Mouse (Mus musculus): ENCODE results near the gene Gm49510. TPM values are rescaled to one million over a fixed set of nuclear protein-coding genes. Genes with fewer than 3 reads are reported as not detected.

The Gm49510 gene
- polyA plus RNA-seq, 1 experiment from 2014 or later: 0.14 TPM

DNA sequence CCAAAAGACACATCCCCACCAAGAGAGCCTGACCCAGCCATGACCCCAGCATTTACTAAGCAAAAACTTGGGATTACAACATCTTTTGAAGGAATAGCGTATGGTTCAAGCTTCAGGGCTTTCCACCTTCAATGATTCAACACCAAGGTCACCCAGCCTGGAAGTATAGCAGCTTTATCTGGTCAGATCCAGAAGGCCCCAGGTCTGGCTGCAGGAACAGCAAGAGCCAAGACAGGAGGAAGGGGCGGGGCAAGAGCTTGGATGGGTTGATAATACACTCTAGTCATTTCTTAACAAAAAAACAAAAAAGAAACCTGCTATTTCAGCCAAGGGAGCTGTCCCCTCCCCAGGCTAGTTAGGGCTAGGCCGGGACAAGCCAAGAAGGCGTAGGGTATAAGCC lies 2.0 kb upstream of the Gm49510 start:
- in situ Hi-C loops (cut with MboI; ENCODE audit: low pct_unique_long_range_greater_than_20kb): no loop called here
- ATAC-seq (no peak), DNase-seq (ENCODE audit: low read depth, low spot score) (no peak)
- TF ChIP-seq CTCF (IDR thresholded peaks at IDR 0.05): no peak
- POLR2A ChIA-PET: no interaction called here
- no peaks in the 10 kb centered on the region for H3K27me3 ChIP-seq
- CTCF ChIA-PET: no interaction called here

DNA sequence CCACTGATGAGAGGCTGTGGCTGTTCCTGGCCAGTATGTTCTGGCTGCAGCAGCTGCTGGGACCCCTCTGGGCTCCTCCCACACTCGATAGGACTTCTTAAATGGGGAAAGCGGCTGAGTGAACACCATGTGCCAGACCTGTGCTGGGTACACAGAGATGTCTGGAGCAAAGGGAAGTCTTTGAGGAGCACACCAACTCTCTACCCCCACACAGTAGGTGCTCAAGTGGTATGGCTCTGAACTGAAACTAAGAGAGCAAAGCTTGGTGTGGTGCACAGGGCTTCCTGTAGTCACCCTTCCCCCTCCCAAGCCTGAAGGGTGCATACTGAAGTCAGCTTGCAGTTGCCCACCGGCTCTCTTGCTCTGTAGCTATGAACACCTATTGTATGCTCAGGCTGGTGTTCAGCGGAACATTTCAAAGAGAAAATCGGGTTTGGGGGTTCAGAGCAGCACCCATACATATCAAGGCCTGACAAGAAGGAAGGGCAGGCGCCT lies 913 bp upstream of the Gm49510 start:
- POLR2A ChIA-PET: interaction anchor here (0.6 to 1.0 kb wide), 2 partner anchors 9 to 231 kb away, joined by 3 to 4 read pairs; no protein-coding TSS in a partner anchor
- in situ Hi-C loops (cut with MboI; ENCODE audit: low pct_unique_long_range_greater_than_20kb): no loop called here
- DNase-seq (ENCODE audit: low read depth, low spot score): no peak
- no peak for TF ChIP-seq CTCF (IDR thresholded peaks at IDR 0.05)
- no peak for ATAC-seq
- no peaks in the 10 kb centered on the region for H3K27me3 ChIP-seq
- CTCF ChIA-PET: no interaction called here

DNA sequence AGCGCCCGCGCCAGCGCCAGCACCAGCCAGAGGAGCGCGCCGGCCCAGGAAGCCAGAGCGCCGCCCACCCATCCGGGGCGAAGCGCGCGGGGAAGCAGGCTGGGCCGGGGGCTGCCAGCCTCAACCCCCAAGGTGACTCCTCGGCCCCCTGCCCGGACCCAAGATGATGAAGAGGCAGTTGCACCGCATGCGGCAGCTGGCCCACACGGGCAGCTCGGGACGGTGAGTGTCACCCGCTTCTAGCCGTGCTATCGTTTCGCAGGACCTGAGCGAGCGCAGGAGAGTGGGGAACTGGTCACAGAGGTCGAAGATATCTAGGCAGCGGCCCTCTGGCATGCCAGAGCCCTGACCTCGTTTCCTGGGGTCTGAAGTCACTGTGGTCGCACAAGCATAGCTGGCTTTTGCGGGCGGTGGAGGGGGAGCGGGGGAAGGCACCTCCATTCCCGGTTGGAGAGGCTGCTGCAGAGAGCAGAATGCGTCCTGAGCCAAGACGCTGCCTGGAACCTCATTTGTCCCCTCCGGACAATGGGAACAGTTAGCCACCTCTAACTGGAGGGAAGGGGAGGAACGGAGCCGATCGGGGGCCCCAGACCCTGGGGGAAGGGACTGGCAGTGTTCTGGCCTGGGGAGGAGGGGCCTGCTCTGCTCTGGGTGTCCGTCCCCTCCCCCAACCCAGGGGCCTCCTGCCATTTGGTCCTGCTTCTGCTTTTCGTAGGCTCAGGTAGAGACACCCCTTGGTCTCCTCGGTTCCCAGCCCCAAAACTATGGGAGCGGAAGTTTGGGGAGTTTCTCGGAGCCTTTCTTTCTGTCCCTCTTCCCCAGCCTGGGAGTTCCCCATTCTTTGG lies 495 bp downstream of the Gm49510 start, which contains the start of gene Sh3bp1:
TSS of gene Sh3bp1 (plus strand) at position 29 of the 845 bp plus-strand sequence.
- DNase-seq (ENCODE audit: low read depth, low spot score): no peak
- in situ Hi-C loops (cut with MboI; ENCODE audit: low pct_unique_long_range_greater_than_20kb): no loop called here
- no peaks in the 10 kb centered on the region for H3K27me3 ChIP-seq
- POLR2A ChIA-PET: interaction anchor here (0.5 to 1.0 kb wide), 3 partner anchors 13 to 68 kb away, joined by 3 to 4 read pairs (median 3); no protein-coding TSS in a partner anchor
- CTCF ChIA-PET: interaction anchor here (0.6 to 1.1 kb wide), 3 partner anchors 10 to 16 kb away, joined by 3 to 4 read pairs (median 4); no protein-coding TSS in a partner anchor
- peak; percentile 14 for ATAC-seq
- TF ChIP-seq CTCF (IDR thresholded peaks at IDR 0.05): no peak

DNA sequence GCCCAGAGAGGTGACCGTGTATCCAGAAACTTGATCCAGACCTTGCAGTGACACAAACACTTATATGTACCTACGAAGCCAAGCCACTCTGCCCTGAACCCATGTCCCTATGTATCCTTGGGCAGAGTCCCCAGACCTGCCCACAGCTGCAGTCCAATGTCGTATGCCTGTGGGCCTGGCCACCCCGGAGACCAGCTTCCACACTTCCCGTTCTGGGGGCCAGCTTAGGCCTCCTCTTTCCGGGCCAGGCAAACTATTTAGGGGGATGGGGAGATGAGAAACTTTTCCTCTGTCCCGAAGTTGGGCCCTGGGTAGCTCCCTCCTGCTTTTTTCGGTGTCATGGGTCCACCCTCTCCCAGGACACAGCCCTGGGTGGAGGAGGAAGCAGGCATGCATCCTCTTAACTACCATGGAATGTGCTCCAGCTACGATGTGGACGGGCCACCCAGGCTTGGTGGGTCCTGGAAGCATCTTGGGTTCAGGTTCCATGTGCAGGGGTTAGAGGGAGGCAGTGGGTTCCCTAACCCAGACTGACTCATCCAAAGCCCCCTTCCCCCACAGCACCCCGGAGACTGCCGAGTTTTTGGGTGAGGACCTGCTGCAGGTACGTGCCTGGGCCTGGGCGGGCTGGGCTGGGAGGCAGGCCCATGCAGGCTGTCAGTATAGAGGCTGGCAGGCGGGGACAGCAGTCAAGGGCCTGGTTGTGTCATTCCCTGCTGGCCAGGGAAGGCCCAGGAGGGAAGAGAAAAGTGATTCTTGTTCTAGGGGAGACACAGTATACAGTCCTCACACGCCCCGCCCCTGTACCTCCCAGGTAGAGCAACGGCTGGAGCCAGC lies 1.3 kb downstream of the Gm49510 start:
- no peak for ATAC-seq
- CTCF ChIA-PET: interaction anchor here (0.9 to 1.1 kb wide), 2 partner anchors 10 to 15 kb away, joined by 4 read pairs; no protein-coding TSS in a partner anchor
- in situ Hi-C loops (cut with MboI; ENCODE audit: low pct_unique_long_range_greater_than_20kb): no loop called here

DNA sequence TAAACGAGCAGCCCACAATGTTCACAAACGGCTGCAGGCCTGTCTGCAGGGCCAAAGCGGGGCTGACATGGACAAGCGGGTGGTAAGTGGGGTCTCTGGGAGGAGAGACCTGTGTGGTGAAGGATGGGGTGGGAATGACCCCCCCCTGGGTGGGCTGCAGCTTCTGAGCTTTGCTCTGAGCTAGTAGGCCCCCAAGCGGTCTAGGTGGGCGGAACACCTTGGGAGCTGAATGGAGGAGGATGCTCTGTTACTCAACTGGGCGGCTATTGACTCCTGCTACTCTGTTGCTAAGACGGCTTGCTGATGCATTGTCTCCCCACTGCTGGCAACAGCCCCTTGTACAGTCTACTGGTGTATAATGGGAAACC lies 1.9 kb downstream of the Gm49510 start:
- ChIA-PET CTCF (interaction anchor here (1.1 kb wide), 1 partner anchor 9 kb away, joined by 4 read pairs; no protein-coding TSS in a partner anchor), POLR2A (no interaction called here)
- DNase-seq (ENCODE audit: low read depth, low spot score): no peak
- H3K27me3 ChIP-seq: no peaks in the 10 kb centered on the region
- no peak for ATAC-seq
- in situ Hi-C loops (cut with MboI; ENCODE audit: low pct_unique_long_range_greater_than_20kb): no loop called here
- TF ChIP-seq CTCF (IDR thresholded peaks at IDR 0.05): no peak

More for the DNA sequence above, 1.3 kb downstream of the Gm49510 start:
- DNase-seq (ENCODE audit: low read depth, low spot score): no peak
- H3K27me3 ChIP-seq: no peaks in the 10 kb centered on the region
- POLR2A ChIA-PET: interaction anchor here (1.0 kb wide), 1 partner anchor 14 kb away, joined by 3 read pairs; no protein-coding TSS in a partner anchor
- TF ChIP-seq CTCF (IDR thresholded peaks at IDR 0.05): no peak

- TF ChIP-seq CTCF (IDR thresholded peaks at IDR 0.05): no peak
- in situ Hi-C loops (cut with MboI; ENCODE audit: low pct_unique_long_range_greater_than_20kb): no loop called here
- ChIA-PET CTCF (interaction anchor here (0.6 to 2.7 kb wide), 10 partner anchors 11 to 80 kb away, joined by 3 to 35 read pairs (median 3); partner anchors contain the start of gene Pdxp), POLR2A (interaction anchor here (1.1 kb wide), 1 partner anchor 9 kb away, joined by 3 read pairs; no protein-coding TSS in a partner anchor)
- DNase-seq (ENCODE audit: low read depth, low spot score) (no peak), ATAC-seq (peak; percentile 10)
- H3K27me3 ChIP-seq: no peaks in the 10 kb centered on the region
Observed at GRCm38 (mm10) chr15:78903243-78903642, 3.8 kb downstream of the Gm49510 start.

- DNase-seq (ENCODE audit: low read depth, low spot score) (no peak), ATAC-seq (no peak)
- in situ Hi-C loops (cut with MboI; ENCODE audit: low pct_unique_long_range_greater_than_20kb): no loop called here
- CTCF ChIA-PET: no interaction called here
- POLR2A ChIA-PET: no interaction called here
- TF ChIP-seq CTCF (IDR thresholded peaks at IDR 0.05): no peak
- H3K27me3 ChIP-seq: no peaks in the 10 kb centered on the region
Observed at GRCm38 (mm10) chr15:78908399-78908798, 8.9 kb downstream of the Gm49510 start.

GRCm38 (mm10) chr15:78908982-78909381 lies 9.5 kb downstream of the Gm49510 start:
- CTCF ChIA-PET: no interaction called here
- H3K27me3 ChIP-seq: no peaks in the 10 kb centered on the region
- DNase-seq (ENCODE audit: low read depth, low spot score): no peak
- POLR2A ChIA-PET: no interaction called here
- ATAC-seq: no peak
- no peak for TF ChIP-seq CTCF (IDR thresholded peaks at IDR 0.05)
- in situ Hi-C loops (cut with MboI; ENCODE audit: low pct_unique_long_range_greater_than_20kb): no loop called here

DNA sequence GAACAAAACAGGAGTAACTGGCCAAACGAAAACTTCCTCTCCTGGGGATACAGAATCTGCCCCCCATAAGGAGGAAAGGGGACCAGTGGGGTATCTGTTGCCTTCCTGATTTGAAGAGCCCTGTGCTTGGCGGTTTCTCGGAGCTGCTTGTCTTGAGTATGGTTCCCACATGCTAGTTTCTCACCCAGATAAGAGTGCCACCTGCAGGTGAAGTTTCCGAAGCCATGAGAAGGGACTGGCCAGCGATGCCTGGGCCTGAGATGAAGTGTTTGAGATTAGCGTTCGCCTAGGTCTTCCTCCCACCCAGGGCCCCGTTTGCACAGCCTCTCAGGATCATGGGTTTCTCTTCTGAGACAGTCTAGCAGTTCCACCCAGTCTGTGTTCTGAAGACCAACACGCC lies 12.6 kb downstream of the Gm49510 start:
- no peak for TF ChIP-seq CTCF (IDR thresholded peaks at IDR 0.05)
- no peaks in the 10 kb centered on the region for H3K27me3 ChIP-seq
- ChIA-PET CTCF (interaction anchor here (0.7 to 5.7 kb wide), 6 partner anchors 9 to 82 kb away, joined by 3 to 35 read pairs (median 4); partner anchors contain the start of genes Gm49510 and Sh3bp1), POLR2A (interaction anchor here (0.8 to 1.2 kb wide), 2 partner anchors 9 to 15 kb away, joined by 3 read pairs; partner anchors contain the start of gene Lgals1)
- in situ Hi-C loops (cut with MboI; ENCODE audit: low pct_unique_long_range_greater_than_20kb): no loop called here
- no peak for DNase-seq (ENCODE audit: low read depth, low spot score)
- no peak for ATAC-seq

- DNase-seq (ENCODE audit: low read depth, low spot score) (peak; percentile 89), ATAC-seq (peak; percentile 85)
- ChIA-PET CTCF (interaction anchor here (0.6 to 5.7 kb wide), 5 partner anchors 11 to 49 kb away, joined by 3 to 136 read pairs (median 33); partner anchors contain the start of gene Nol12), POLR2A (interaction anchor here (0.6 to 4.6 kb wide), 5 partner anchors 14 to 226 kb away, joined by 3 to 41 read pairs (median 8); partner anchors contain the start of genes Lgals1 and Nol12)
- no peak for TF ChIP-seq CTCF (IDR thresholded peaks at IDR 0.05)
- no peaks in the 10 kb centered on the region for H3K27me3 ChIP-seq
- in situ Hi-C loops (cut with MboI; ENCODE audit: low pct_unique_long_range_greater_than_20kb): no loop called here
Observed at GRCm38 (mm10) chr15:78913632-78914090, 14.2 kb downstream of the Gm49510 start, which contains the start of gene Pdxp. TSS of gene Pdxp (plus strand) at chr15:78913919.
